Mouse (Mus musculus): ENCODE data around the gene Vps13d.

GRCm38 (mm10) chr4:145130772-145131171, 64.0 kb downstream of the Vps13d start:
- no peak for TF ChIP-seq CTCF (IDR thresholded peaks at IDR 0.05; ENCODE audit: control insufficient read depth, insufficient read depth, insufficient replicate concordance, low read depth, low read length)
- TF ChIP-seq POLR2A (IDR thresholded peaks at IDR 0.05; ENCODE audit: control insufficient read depth, low read depth, low read length), result no peak

Data from testis, adult 2 months (tissue).